Mouse (Mus musculus) kidney, adult 18-20 months (tissue): ENCODE measurements at regions not wholly inside any gene's neighbourhood (a gene's known extent, or its start where the extent isn't known, plus 50 kb on each side); places are given as distances from the start of the nearest gene placed in this dataset.

Experiments used
- DNase-seq: peaks from one replicate; pipeline ENCODE4 v3.0.0; 2021

DNA sequence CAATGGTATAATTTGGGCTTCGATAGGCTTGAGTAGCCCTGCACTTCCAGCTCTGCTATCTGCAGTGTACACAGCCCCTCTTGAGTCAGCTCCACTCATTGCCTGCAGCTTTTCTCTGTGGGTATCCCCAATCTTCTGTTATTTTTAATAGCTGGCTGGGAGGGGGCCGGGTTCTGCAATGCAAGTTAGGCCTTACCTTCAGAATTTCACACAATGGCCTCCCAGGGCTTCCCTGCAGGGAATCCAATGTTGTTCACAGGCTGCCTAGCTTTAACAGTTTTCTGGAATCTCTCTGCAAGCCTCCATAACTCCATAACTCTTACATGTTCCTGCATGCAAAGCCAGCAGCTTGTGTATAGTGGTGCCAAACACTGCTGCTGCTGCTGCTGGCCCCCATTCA lies 197.7 kb upstream of the Fam92a start:
- no peak for DNase-seq

DNA sequence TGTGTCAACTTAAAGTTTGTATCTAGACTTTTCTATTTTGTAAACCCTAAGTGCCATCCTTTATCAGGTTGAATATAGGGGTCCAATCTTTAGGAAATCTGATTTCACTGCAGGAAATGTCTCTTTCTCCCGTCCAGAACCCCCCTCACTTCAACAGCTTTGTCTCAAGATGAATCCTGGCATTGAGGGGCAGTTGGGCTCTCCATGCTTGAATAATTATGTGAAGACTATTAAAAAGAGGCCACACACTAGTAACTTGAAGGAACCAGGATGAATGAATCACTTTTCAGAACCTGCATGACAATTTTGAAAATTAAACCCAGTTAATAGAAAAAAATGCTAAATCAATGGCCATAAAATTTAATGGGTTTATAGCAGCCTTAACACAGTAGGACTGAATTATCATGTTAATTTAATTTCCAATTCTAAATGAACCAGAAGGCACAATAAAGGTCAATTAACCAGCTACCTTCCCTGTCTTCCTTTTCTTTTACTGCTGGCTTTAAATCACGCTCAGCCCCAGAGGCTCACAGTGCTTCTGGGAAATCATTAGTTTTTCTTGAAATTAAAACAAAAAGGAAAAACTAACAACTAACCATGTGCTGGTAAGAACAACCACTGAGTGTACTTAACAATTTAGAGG lies 185.3 kb upstream of the Fam92a start:
- no peak for DNase-seq

DNA sequence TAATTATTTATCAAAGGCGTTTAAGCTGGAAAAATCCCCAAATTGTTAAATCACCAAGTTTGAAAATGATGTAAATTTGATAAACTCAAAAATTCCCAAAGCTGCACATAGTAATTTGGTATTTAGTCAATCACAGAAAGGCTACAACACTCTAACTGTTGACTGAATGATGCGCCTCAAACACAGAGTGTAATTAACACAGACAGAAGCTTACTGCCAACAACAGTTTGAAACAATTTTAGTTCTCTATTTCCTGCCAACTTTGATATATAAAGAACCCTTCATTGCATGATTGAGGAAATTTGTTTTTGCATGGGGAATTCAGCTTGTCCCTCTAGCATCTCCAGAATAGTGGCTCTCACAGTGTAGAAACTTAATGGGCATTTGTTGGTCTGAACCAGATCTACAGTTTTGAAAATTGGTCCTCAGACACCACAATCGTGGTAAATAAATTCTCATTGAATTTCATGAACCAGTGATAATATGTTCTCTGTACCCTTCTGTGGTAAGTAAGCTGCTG lies 181.6 kb upstream of the Fam92a start:
- DNase-seq: no peak

DNA sequence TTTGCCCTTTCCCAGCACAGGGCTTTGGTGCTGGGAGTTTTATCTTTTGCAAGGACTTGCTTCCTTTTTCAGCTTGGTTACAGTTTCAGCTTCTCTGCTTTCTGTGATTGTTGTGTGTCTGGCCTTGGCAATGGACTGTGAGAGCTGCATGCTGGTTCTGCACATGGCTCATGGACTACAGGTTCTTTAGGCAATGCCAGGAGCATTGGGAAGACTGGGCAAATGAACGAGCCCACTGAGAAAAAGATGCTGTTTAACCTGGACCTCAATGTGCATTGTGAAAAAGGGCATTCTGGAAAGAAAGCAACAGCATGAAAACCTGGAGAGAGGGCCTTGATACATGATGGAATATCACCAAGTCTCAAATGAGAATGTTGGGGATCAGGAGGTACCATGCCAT lies 167.4 kb upstream of the Fam92a start:
- no peak for DNase-seq

DNA sequence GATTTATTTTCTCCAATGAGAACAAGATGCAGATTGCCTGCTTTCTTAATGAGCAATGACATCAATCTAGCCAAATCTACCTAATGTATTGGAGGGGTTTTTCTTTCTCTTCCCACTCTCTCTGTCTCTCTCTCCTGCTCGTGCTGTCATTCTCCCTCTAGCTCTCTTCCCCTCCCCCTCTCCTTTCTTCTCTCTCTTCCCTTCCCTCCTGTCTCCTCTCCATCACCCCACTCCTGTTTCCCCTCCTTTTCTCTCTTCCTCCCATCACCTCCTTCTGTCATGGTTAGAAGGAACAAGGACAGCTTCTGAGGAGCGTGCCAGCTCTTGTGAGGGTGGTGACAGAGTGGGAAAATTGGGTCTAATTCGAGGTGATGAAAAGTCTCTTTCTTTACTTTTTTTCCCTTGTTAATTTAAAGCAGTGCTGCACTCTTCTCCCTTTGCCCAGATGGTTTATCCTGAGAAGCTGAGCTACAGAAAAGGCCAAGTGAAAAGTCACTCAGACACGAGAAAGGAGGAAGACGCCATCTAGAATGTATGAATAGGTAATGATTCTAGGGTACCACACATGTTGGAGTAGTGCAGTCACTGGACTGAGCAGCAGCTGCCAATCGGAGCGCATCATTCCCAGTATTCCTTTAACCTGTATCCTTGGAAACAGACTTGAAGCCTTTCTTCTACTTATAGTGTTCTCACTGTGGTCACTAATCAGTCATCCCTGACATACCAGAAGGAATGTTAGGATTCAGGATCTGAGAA lies 163.2 kb upstream of the Fam92a start:
- DNase-seq: no peak

DNA sequence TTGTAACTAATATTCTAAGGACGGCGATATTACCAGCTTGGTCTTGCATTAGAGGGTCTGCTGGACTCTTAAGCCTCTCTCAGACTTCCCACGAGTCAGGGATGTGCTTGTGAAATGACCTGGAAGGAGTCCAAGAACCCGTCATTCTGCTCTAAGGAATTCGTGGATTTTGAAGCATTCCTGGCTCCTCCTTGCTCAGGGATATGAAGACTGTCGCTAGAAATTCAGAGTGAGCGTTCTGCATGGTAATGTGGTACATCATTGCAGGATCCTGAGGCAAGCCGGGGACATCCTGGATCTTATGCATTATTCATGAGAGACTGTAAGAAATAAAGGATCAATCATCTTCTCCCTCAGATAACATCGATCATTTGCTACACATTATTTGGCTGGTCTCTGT lies 162.6 kb upstream of the Fam92a start:
- DNase-seq: no peak

DNA sequence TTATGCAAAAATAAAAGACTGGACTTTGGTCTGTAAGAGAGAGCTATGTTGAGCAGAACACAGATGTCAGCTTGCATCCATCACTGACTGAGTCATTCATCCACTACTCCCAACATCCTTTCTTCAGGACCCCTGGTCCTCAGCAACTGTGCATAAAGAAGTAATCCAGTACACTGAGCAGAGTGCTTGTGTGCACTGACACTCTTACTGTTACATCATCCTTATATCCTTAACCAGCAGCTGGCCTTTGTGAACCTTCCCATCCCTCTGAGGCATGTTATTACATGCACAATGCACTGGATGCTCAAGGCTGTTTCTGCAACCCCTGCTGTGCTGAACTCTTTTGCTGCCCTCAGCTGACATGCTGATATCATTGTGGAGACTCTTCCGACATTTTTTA lies 144.2 kb upstream of the Fam92a start:
- no peak for DNase-seq

DNA sequence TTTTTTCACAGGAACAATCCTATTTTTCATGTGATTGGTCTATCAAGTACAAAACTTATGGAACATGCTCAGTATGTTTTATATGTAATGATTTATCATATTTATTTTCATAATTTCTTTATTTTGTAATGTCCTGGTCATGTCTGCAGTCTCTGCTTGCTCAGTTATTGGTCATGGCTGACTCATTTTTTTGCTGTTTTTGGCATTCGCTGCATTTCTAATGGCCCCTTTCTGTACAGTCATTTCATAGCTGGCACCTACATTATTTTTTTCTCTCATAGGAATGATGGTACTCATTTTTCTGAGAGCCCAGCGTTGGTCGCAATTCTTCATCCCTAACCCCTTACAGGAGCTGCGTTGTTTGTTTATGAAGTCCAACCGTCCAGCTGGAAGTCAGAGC lies 136.5 kb upstream of the Fam92a start:
- DNase-seq: no peak

DNA sequence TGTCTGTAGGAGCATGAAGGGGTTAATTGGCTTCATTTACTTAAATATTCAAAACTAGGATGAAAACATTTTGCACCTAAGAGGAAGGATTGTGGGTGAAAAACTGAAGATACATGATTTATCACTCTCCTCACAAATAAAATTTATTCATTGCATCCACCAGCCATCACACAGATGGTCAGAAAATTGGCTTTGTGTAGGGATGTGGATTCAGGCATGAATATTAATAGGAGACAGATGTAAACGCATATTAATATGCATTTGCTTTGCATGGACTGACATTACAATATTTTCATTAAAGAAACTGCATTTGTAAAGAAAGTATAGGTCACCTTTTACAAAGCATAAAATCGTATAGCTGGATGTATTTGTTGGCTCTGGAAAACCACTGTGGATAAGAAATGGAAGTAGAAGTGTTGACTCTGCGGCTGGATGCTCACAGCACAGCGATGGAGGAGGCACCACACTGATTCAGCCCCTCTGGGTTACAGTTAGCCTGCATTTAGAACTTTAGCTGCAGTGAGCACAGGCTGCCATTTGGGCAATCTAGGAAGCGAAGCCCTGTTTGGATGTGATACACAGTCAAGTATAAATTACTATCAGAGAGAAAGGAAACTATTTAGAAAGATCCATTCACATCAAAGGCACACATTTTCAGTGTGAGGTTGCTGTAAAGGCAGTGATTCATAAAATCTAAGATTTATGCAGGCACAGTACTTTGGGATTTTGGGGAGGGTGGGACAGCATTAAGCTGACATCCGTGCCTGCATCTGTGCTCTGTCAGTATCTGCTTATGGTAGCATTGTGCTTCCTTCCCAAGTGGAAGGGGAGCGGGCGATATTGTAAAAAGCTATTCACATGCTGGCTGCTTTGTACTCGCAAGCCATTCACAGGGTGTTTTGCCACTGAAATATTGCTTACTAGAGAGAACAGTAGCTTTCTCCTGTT lies 135.1 kb upstream of the Fam92a start:
- no peak for DNase-seq

DNA sequence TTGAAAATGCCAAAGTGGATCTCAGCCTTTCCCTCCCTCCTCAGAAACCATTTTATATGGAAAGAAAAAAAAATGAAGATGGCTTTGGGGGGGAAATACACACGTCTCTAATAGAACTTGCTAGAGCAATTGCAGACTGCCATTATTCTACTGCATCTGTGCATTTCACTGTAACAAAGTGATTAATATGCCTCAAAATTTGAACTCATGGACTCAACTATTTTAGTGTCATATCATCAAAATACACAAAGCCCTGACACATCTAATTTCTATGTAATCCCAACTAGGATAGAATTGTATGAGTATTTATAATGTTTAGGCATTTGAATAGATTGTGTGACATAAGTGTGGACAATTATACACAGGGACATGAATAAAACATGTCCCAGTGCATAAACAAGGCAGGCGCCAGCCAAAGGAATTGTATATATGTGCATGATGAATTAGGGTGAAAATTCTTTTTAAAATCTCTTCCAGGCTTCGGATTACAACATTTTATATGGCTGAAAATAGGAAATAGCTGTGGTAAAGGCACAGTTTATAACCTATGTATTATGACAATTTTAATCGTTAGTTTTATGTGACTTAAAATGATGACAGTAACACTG lies 115.4 kb upstream of the Fam92a start:
- DNase-seq: no peak

DNA sequence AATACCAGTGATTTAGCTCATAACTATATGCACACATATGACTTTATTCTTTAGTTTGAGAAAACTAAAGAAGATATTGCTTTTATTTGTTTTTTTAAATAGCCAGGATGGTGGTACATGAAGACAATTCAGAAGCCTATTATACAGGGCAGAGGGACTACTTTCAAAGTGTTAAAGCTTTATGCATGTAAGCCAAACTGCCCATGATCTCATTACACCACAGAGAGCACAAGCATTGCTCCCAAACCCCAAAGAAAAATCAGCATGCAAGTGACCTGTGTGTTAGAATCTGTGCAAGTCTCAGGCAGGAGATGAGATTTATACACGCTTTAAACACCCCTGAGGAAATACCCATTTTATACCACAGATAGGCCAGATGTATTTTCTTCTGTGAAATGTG lies 114.6 kb upstream of the Fam92a start:
- DNase-seq: no peak

DNA sequence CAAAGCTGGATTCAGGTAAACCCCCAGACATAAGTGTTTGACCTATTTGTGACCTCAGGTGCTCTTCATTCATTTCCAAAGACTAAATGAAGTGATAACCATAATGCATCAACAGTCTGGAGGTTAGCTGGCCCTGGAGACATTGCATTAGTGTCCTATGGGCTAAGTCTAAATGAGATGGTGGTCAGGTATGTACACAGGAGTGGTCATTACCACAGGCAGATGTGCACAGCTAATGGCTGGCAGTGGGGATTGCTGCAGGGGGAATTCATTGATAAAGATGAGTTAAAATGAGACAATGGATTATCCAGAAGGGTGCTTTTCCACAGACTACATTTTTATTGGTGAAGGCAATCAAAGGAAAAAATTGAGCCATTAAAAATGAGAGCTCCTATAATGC lies 114.2 kb upstream of the Fam92a start:
- no peak for DNase-seq

DNA sequence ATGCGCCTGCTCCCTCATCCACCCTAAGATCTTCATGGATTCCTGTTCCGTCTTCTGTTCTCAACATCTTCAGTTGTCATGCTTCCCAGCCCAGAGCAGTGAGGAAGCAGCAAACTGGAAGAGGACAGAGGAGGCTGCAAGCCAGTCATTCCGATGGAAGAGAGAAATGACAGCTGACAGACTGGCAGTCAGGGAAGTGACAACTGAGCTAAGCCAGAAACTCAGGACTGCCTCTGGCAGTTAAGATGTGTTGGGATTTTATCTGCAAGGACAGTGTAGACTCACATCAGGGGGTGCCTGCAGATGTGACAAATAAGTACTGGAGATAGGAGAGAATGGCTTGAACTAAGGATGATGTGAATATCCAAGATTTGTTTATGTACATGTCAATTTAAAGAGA lies 106.1 kb upstream of the Fam92a start:
- no peak for DNase-seq

DNA sequence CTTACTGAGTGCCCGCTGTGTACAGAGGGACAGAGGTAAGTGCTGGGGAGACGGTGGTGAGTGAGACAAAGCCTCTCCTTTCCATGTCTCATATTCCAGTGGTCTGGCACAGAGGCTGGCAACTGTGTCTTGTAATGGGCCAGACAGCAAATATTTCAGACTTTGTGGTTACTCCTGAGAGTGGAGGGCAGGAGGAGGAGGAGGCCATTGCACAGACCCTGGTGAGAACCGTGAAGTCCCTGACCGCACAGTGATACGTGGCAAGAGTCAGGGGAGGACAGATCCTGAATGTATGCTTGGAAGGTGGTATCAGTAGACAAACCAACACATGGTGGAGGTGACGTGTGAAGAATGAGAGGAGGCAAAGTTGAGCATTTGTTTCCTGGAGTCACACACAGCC lies 101.6 kb upstream of the Fam92a start:
- no peak for DNase-seq

DNA sequence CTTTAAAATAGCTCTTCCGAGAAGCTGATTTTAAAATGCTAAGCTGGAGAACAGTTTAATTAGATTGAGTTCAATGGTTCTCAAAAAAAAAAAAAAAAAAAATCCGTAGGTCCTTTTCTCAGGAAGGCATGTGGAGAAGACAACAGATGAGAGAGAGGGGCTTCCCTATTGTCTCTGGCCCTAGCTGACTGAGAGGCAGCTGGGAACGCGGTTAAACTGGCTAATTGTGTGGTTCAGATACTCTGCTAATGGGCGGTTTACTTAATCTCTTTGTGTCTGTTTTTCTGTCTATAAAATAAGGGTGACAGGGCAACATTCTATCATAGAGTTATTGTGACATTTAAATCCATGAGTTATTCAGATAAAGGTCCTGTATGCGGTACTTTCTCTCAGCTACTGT lies 101.1 kb upstream of the Fam92a start:
- no peak for DNase-seq

DNA sequence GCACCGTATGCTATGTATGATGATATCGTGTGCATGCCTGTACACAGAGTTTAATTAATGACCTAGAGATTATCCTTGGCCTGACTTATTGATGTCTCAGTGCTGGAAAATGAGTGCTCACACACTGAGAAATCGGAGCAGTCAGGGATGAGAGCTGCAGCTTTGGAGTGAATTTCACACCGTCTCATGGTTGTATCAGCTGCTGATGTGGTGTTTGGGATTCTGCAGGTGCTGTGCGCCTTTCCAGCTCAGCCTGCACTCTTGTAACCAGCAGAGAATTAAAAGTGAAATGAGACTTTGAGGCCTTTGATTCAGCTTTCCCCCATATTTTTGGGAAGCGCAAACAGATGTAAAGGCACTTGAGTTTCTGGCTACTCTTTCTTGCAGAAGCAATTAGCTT lies 100.6 kb upstream of the Fam92a start:
- DNase-seq: no peak

DNA sequence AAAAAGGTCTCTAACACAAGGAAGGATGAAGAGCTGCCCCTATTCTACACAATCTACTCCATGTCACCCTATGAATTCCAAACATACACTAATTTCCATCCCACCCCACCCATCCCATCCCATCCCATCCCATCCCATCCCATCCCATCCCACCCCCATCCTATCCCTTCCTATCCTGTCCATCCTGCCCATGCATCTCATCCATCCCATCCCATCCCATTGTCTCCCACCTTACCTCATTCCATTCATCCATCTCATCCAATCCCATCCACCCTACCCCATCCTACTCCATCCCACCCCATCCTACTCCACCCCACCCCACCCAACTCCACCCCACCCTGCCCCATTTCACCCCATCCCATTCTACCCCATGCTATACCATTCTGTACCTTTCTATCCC lies 91.9 kb upstream of the Fam92a start:
- no peak for DNase-seq

DNA sequence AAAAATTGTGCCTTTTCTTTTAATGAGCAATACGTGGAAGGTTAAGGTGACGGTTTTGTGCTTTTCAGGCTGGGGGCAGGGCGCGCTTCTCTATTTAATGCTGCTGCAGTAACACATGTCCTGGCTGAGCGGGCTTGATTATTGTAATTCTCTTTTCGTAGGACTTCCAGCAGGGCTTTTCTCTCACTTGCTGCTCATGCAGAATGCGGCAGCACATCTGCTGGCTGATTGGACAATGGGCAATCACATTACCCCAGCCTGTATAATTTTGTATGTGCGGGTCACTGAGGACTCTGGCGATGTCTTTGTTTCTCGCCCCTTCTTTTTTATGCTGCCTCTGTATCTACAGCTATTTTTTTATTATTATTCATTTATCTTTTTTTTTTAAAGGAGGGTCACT lies 91.4 kb upstream of the Fam92a start:
- DNase-seq: no peak

DNA sequence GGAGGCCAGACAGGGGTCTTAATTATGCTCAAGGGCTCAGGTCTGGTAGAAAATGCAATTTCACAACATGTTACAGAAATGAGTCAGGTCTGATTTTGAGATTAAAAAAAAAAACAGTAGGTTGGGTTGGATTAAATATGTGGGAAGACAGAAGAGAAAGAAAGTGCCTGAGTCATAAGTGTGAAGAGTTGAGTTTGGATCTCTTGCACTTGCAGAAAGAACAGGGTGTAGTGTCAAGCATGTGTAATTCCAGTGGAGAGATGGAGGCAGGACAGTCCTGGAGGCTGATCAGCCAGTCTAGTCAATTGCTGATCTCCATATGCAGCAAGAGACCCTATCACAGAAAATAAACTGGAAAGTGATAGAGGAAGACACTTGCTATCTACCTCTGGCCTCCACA lies 76.2 kb upstream of the Fam92a start:
- DNase-seq: no peak

DNA sequence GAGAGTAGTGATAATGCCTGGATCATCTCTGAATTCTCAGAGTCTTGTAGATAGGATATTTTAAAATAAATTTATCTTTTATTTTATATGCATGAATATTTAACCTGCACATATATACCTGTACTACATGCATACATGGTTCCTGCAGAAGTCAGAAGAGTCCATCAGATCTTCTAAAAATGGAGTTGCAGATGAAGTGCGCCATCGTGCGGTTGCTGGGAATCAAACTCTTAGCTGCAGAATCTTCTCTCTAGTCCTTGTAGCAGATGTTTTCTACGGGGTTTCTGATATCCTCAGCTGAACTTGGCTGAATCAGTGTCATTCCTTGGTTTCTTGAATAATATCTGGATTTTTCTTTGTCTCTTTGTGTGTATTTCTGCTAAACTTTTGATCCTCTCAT lies 74.8 kb upstream of the Fam92a start:
- DNase-seq: no peak

DNA sequence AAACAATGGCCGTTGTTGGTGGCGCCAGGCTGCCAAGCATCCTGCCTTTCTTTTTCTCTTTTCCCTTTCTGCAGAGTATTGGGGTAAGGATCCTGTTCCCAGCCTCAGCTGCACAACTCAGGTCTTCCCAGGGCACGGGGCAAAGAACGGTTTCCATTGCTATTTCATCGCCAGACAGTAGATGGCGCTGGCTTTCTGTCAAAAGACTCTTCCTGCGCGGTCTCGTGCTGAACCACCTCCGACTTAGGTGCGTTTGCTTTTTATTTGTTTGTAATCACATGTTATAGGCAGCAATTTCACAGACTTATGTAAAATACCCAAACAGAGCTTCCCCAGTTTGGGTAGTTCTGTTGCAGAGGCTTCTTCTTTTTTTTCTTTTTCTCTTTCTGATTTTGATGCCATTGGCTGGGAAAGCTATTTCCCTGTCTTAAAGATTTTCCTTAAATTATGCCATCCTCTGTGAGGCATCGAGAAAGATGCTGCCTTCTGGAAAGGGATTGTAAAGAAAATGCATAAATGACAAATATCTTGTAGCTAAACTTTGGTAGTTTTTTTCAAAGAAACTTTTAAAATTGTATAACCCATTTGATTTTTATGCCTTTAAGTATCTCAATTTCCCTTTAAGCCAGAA lies 69.2 kb upstream of the Fam92a start:
- DNase-seq: peak; percentile 49

DNA sequence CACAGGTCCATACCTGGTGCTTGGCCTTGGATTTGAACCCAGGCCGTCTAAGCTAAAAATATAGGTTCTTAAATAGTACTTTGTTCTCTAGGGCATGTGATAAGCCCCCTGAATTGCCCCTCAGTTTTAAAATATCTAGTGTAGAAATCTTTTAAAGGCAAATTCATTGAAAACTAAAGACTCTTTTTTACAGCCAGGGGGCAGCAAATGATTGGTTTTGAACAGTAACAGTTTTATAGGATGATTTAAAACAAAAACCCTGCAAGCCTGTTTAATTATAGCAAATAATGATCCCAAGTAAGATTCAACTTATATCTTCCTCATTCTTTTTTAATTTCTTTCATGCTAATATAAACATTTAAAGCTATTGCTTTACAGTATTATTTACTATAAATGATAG lies 58.9 kb upstream of the Fam92a start:
- no peak for DNase-seq
